Mouse (Mus musculus): ENCODE measurements around the gene Rimbp2.

DNA sequence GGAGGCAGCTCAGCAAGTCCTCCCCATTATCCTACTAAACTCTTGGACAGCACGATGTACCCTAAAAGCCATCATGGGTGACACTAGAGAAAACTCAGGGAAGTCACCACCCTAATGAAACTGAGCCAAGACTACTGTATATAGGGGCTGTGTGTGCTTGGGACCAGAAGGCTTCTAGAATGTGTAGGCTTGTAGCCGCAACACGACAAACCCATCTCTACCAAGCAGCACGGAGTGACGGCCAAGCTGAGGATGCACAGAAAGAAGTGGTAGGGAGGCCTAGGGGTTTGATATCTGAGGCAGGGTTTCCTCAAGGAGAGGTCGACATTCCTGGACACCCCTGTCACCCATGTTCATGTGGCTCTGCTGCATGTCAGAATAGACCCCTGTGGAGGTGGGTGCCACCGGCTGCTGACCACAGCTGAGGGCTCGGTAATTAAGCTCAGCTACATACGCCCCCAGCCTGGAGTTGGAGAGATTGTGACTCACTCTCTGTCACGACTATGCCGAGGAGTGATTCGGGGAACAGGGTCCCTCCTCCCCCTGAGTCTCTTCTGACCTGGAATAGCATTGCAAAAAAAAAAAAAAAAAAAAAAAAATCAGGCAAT, 106.7 kb downstream of the Rimbp2 start:
- no peak for TF ChIP-seq CTCF (IDR thresholded peaks at IDR 0.05; ENCODE audit: control insufficient read depth, insufficient read depth, insufficient replicate concordance, low read depth, low read length)
- TF ChIP-seq POLR2A (IDR thresholded peaks at IDR 0.05; ENCODE audit: control insufficient read depth, low read depth, low read length): no peak

Data from testis, adult 2 months (tissue).